Mouse (Mus musculus) hindbrain, embryonic 16.5 days (tissue): Measurements from ENCODE around the gene 9230112D13Rik. TPM values are rescaled to one million over a fixed set of nuclear protein-coding genes. Genes with fewer than 3 reads are reported as not detected.

ENCODE experiments used
- ATAC-seq: fragments of 200-750 bp; cut with Nextera tagmentation; 2 replicates; pipeline ENCODE4 v1.8.0; 2017; ENCODE audit warnings: moderate TSS enrichment, moderate library complexity
- H3K27ac ChIP-seq: fragments of 300-500 bp; sonication (generic); 2 replicates; pipeline ENCODE4 v1.5.1; 2014; ENCODE audit warnings: low read depth, mild to moderate bottlenecking, control low read depth, low read length, moderate library complexity
- H3K27me3 ChIP-seq: fragments of 300-500 bp; sonication (generic); replicated peaks from 2 replicates; pipeline ENCODE4 v1.6.1; 2014; ENCODE audit warnings: low read length; ENCODE audit not compliant: control insufficient read depth, insufficient read depth
- H3K36me3 ChIP-seq: fragments of 300-500 bp; sonication (generic); 2 replicates; pipeline ENCODE4 v1.6.1; 2014; ENCODE audit warnings: mild to moderate bottlenecking, low read length, moderate library complexity, mixed read lengths; ENCODE audit not compliant: control insufficient read depth, insufficient read depth
- H3K4me1 ChIP-seq: fragments of 300-500 bp; sonication (generic); 2 replicates; pipeline ENCODE4 v1.6.1; 2014; ENCODE audit warnings: low read depth, low read length; ENCODE audit not compliant: control insufficient read depth, insufficient read depth
- H3K4me2 ChIP-seq: fragments of 300-500 bp; sonication (generic); 2 replicates; pipeline ENCODE4 v1.6.1; 2014; ENCODE audit warnings: mild to moderate bottlenecking, low read length, control low read depth, moderate library complexity
- H3K4me3 ChIP-seq: fragments of 300-500 bp; sonication (generic); 2 replicates; pipeline ENCODE4 v1.5.1; 2014; ENCODE audit warnings: mild to moderate bottlenecking, low read length, control low read depth, moderate library complexity
- H3K9ac ChIP-seq: fragments of 300-500 bp; sonication (generic); 2 replicates; pipeline ENCODE4 v1.6.1; 2014; ENCODE audit warnings: low read depth, mild to moderate bottlenecking, control low read depth, low read length, moderate library complexity
- H3K9me3 ChIP-seq: fragments of 300-500 bp; sonication (generic); 2 replicates; pipeline ENCODE4 v1.6.1; 2014; ENCODE audit warnings: mild to moderate bottlenecking, low read length, moderate library complexity; ENCODE audit not compliant: control insufficient read depth
- WGBS: fragments of 180-500 bp; shearing (Covaris S2); extraction: QIAGEN DNeasy Blood & Tissue Kit; methylation state at CpG from one replicate; pipeline ENCODE4 v1.1.7; 2014; 5-methylcytosine and 5-hydroxymethylcytosine counted together
- polyA plus RNA-seq: library from polyadenylated mRNA; unstranded; fragments of >200 nt; fragmentation: Nextera tagmentation; extraction: Ambion mirVana; gene quantifications from 2 replicates; pipeline ENCODE4 v1.2.1, GENCODE M21; 2015

Gene 9230112D13Rik
- not detected in 2 replicates for polyA plus RNA-seq

DNA sequence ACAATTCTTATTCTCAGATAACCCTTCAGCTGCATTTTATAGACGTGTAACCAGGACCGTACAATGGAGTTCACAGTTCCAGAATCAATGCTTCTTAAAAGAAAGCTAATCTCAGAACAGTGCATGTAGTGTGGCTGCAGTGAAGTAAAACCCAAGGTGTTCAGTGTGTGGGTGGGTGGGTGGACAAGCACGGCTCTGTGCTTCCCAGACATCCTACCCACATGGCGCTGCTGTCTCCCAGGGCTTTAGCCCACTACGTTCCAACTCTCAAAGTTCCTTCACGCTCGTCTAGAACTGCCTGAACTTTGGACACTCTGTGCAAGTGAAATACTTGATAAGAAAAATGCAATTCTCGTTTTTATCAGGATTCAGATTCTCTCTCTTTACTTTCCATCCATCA is at the start of gene 9230112D13Rik:
9230112D13Rik (minus strand) TSS at position 101 of the 400 bp plus-strand sequence.
- no peak for ATAC-seq
- WGBS: 89% methylated on average over 8 of the region's 8 CpGs
- H3K27ac ChIP-seq: no peak within 1 kb of the TSS
- H3K36me3 ChIP-seq: no peaks in the 10 kb centered on the region
- no peak within 1 kb of the TSS for H3K4me2 ChIP-seq
- no peak within 1 kb of the TSS for H3K4me3 ChIP-seq
- H3K4me1 ChIP-seq: no peaks in the 10 kb centered on the region
- no peaks in the 10 kb centered on the region for H3K9me3 ChIP-seq
- H3K9ac ChIP-seq: no peak within 1 kb of the TSS
- H3K27me3 ChIP-seq: no peaks in the 10 kb centered on the region

DNA sequence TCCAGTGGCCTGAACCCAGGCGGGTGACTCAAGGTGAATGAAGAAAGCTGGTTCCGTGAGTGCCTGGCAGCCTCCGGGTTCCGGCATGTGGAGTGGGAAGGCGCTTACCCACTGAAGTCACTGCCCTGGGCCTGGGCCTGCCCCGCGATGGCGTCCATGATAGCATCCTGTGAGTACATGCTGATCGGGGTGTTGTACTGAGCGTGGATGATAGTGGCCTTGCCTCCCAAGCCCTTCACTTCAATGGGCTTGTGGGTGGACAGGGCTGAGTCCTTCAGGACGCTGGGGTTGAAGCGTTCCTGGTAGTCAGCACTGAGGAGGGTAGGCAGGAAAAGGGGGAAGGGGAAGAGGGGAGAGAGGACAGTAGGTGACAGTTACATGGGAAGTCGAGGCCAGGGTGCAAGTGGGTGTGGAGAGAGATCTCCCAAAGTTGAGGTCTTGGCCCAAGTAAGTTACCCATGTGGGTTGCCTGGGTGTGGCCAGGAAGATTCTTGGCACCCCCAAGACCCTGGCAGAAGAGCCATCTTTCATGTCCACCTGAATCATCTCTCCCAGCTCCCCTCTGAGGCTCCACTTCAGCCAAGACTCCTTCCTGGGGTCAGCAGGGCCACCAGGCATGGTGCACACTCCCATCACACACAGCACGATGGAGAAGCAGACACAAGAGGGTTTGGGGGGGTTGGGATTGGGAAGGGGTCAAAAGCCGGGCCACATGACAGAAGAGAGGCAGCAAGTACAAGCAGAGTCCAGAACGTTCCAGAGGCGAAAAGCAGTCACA is 49.2 kb upstream of the 9230112D13Rik start:
- ATAC-seq: no peak

DNA sequence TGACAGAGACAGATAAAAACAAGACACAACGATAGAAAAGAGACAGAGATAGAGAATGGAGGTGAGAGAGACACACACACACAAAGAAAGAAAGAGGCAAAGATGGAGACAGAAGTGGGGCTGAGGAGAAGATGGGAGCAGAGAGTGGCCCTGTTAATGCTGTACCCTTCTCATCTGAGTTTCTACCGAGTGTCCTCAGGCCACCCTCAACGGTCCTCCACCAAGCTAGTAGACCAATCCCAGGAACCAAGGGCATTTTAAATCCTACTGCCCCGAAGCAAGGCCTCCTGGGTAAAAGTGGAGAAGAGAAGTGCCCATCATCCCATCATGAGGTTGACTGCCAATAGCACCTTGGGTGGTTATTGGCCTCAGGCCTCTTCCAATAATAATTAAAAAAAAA is 48.3 kb upstream of the 9230112D13Rik start:
- Histone ChIP-seq H3K9me3 (no peaks in the 10 kb centered on the region), H3K9ac (no peak overlapping the region), H3K36me3 (no peaks in the 10 kb centered on the region), H3K4me1 (no peaks in the 10 kb centered on the region), H3K27ac (no peak overlapping the region), H3K27me3 (no peaks in the 10 kb centered on the region; the same call in 1 of the 2 replicates), H3K4me2 (no peak overlapping the region), H3K4me3 (no peak overlapping the region)
- no peak for ATAC-seq
- WGBS: 94% methylated on average over 4 of the region's 4 CpGs

More for the DNA sequence above, 49.2 kb upstream of the 9230112D13Rik start:
- Histone ChIP-seq H3K36me3 (no peaks in the 10 kb centered on the region), H3K4me3 (no peak overlapping the region), H3K4me2 (no peak overlapping the region), H3K9ac (no peak overlapping the region), H3K27me3 (no peaks in the 10 kb centered on the region; the same call in 1 of the 2 replicates), H3K9me3 (no peaks in the 10 kb centered on the region), H3K4me1 (no peaks in the 10 kb centered on the region), H3K27ac (no peak overlapping the region)
- 90% methylated on average over 17 of the region's 17 CpGs for WGBS

GRCm38 (mm10) chr14:34570294-34570693 is 47.7 kb upstream of the 9230112D13Rik start:
- peak overlapping the region; percentile 59; the same call in 1 of the 2 replicates for H3K9ac ChIP-seq

GRCm38 (mm10) chr14:34569534-34570194 is 47.1 kb upstream of the 9230112D13Rik start:
- H3K4me3 ChIP-seq: peak overlapping the region; percentile 41
- no peak overlapping the region for H3K27ac ChIP-seq
- H3K9ac ChIP-seq: peak overlapping the region; percentile 59
- peak; percentile 19; the same call in 1 of the 2 replicates for ATAC-seq
- H3K4me2 ChIP-seq: peak overlapping the region; percentile 67
- 30% methylated on average over 27 of the region's 27 CpGs for WGBS
- H3K9me3 ChIP-seq: no peaks in the 10 kb centered on the region
- no peaks in the 10 kb centered on the region for H3K4me1 ChIP-seq
- no peaks in the 10 kb centered on the region; the same call in 1 of the 2 replicates for H3K27me3 ChIP-seq
- H3K36me3 ChIP-seq: no peaks in the 10 kb centered on the region

More at GRCm38 (mm10) chr14:34570294-34570693, 47.7 kb upstream of the 9230112D13Rik start:
- no peaks in the 10 kb centered on the region for H3K36me3 ChIP-seq
- H3K4me1 ChIP-seq: no peaks in the 10 kb centered on the region
- H3K27ac ChIP-seq: no peak overlapping the region
- no peaks in the 10 kb centered on the region; the same call in 1 of the 2 replicates for H3K27me3 ChIP-seq
- 2% methylated on average over 6 of the region's 6 CpGs for WGBS
- peak; percentile 87 for ATAC-seq
- peak overlapping the region; percentile 67 for H3K4me2 ChIP-seq
- no peaks in the 10 kb centered on the region for H3K9me3 ChIP-seq
- peak overlapping the region; percentile 41 for H3K4me3 ChIP-seq

DNA sequence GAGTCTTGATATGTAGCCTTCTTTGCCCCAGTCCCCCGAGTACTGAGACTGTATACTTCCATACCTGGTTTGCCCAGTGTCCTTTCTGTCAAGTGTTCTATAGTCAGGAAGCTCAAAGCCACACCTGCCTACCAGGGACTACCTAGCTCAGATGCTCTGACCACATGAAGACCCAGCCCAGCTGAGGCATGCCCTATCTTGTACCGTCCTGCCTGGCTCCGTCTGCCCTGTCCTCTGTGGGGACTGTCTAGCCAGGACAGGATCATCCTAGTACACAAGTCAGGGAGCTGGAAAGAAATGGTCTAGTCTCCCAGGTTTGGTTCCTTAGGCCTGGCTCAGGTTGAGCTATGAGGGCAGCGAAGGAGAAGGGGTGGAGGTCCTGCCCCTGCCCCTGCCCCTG is 46.0 kb upstream of the 9230112D13Rik start:
- no peak overlapping the region for H3K9ac ChIP-seq
- no peak overlapping the region for H3K27ac ChIP-seq
- WGBS: 91% methylated on average over 4 of the region's 4 CpGs
- no peak for ATAC-seq
- H3K36me3 ChIP-seq: no peaks in the 10 kb centered on the region
- H3K4me3 ChIP-seq: no peak overlapping the region
- H3K9me3 ChIP-seq: no peaks in the 10 kb centered on the region
- no peaks in the 10 kb centered on the region; the same call in 1 of the 2 replicates for H3K27me3 ChIP-seq
- H3K4me2 ChIP-seq: no peak overlapping the region
- H3K4me1 ChIP-seq: no peaks in the 10 kb centered on the region

GRCm38 (mm10) chr14:34567697-34568096 is 45.1 kb upstream of the 9230112D13Rik start:
- Histone ChIP-seq H3K27ac (no peak overlapping the region), H3K9ac (no peak overlapping the region; the same call in 1 of the 2 replicates), H3K27me3 (no peaks in the 10 kb centered on the region; the same call in 1 of the 2 replicates), H3K36me3 (no peaks in the 10 kb centered on the region), H3K4me3 (no peak overlapping the region), H3K9me3 (no peaks in the 10 kb centered on the region), H3K4me2 (no peak overlapping the region), H3K4me1 (no peaks in the 10 kb centered on the region)
- 47% methylated on average over 5 of the region's 5 CpGs for whole genome bisulfite sequencing
- no peak for ATAC-seq

DNA sequence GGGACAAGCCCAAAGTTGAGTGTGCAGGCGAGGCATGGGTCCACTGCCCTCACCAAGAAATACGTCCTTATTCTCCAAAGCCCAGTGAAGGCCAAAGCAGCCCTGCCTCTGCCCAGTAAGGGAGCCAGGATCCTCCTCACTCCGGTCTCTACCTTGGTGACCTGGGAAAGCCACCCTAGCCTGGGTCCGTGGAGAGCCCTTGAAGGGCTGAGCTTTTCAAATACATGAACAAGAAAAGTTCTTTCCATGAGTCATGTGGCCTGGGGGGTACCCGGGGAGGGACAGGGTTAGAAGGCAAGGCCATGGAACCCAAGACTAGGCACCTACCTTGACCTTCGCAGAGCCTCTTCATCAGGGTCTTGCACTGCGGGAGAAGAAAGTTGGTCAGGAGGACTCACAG is 43.9 kb upstream of the 9230112D13Rik start:
- H3K27me3 ChIP-seq: no peaks in the 10 kb centered on the region; the same call in 1 of the 2 replicates
- WGBS: 92% methylated on average over 7 of the region's 7 CpGs
- H3K27ac ChIP-seq: no peak overlapping the region
- H3K36me3 ChIP-seq: no peaks in the 10 kb centered on the region
- no peak overlapping the region for H3K4me2 ChIP-seq
- ATAC-seq: no peak
- H3K9me3 ChIP-seq: no peaks in the 10 kb centered on the region
- no peak overlapping the region for H3K9ac ChIP-seq
- H3K4me3 ChIP-seq: no peak overlapping the region
- no peaks in the 10 kb centered on the region for H3K4me1 ChIP-seq

- ATAC-seq: no peak
- Histone ChIP-seq H3K9me3 (no peaks in the 10 kb centered on the region), H3K36me3 (no peaks in the 10 kb centered on the region), H3K4me1 (no peaks in the 10 kb centered on the region), H3K4me3 (no peak overlapping the region), H3K27me3 (no peaks in the 10 kb centered on the region; the same call in 1 of the 2 replicates), H3K4me2 (no peak overlapping the region), H3K9ac (no peak overlapping the region), H3K27ac (no peak overlapping the region)
- WGBS: 63% methylated on average over 17 of the region's 17 CpGs
Measured at GRCm38 (mm10) chr14:34565711-34566110, 43.1 kb upstream of the 9230112D13Rik start.
